Mouse (Mus musculus): Measurements from ENCODE around the gene Amt.
"Not testable (repeated sequence)": the region's sequence is repeated elsewhere in the genome, so short reads cannot be mapped to it uniquely, and the experiment has no call there.

Amt gene

DNA sequence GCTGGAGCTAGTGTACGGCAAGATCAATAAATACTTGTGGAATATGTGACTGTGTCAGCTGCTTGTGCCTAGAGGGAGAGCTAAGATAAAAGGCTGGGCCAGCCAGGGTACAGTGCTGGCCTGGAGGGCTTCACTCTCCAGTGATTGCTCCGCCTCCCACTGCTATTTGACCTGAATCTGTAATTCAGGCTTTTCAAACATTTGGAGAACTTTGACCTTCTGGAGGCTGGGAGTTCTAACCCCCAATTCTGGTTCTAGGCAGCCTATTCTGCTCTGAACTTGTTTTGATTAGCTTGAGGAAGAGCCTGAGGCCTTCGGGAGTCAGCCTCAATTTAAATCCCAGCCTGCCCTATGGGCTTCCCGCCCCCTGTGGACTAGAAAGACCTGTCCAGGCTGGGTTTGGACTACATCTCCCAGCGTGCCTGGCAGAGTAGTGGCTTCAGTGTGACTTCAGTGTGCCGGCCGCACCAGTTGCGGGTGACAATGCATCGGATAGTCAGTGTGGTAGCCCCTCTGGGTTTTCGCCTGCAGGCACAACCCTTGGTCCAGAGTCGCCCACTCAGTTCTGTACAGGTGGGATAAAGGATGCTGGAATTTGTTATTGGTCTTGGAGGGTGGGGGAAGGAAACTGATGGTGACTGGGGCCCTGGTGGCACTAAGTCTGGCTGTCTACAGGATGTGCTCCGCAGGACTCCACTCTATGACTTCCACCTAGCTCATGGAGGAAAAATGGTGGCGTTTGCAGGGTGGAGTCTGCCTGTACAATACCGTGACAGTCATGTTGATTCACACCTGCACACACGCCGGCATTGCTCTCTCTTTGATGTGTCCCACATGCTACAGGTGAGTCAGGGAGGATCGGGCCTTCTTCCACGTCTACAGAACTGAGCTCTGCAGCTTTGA, at the start of gene Amt:
Gene Amt (plus strand): TSS at position 401 of the 903 bp plus-strand sequence.
- peak; percentile 78 for DNase-seq (ENCODE audit: extremely low spot score)

DNA sequence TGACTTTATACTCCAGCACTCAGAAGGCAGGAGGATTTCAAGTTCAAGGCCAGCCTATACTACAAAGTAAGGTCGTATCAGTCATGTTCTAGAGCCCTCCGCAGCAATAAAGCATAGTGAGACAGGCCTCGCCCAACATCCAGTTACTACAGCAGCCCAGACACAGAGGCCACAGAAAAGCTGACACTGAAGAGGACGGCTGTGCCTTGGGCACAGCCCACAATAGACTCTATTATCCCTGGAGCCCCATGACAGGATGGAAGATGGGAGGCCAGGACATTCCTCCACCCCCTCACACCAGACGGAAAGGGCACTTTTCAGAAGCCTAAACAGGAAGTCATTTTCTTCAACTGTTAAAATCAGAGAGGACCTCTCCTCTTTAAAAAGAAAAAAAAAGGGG, 47.7 kb upstream of the Amt start:
- DNase-seq (ENCODE audit: extremely low spot score), result no peak

DNA sequence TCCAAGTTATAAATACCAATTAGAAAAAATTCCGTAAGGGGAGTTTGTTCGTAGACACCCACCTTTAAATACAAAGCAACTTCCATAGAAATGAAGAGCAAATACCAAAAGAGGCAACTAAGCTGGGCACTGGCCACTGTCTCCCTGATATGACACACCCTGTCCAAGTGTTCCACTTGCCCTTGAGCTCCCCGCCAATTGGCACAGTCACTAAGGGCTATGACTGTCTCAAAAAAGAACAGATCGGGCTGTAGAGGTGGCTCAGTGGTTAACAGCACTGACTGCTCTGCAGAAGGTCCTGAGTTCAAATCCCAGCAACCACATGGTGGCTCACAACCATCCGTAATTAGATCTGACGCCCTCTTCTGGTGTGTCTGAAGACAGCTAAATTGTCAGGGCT, 44.8 kb upstream of the Amt start:
- DNase-seq (ENCODE audit: extremely low spot score), result no peak

DNA sequence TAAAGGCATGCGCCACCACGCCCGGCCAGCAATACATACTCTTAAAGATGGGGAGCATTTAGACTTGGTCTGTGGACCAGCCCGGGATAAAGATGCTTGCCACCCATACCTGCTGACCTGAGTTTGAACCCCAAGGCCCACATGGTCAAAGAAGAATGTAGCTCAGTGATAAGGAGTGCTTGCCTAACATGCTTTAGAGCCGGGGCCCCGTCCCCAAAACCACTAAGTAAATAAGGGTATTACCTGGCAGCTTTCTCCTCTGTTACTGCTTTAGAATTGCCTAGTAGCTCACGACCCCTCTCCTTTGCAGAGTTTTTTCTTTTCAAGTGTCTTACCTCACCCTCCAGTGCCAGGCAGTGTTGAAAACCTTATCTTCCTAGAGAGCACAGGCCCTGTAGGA, 43.9 kb upstream of the Amt start:
- no peak for DNase-seq (ENCODE audit: extremely low spot score)

DNA sequence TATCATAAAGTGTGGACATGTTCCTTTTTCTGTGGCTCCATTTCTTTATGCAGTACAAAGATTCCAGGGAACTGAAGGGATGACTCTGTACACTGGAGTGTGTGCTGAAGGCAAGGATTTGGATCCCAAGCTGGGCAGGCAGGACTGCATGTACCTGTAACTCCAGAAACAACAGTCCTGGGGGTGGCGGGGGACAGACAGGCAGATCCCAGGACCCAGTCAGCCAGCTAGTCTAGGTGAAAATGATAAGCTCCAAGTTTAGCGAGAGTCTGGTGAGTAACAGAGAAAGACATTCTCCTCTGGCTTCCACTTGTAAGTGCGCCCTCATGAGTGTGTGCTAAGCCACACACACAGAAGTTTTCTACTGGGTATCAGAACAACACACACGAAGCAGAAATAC, 36.1 kb upstream of the Amt start:
- DNase-seq (ENCODE audit: extremely low spot score), result no peak

DNA sequence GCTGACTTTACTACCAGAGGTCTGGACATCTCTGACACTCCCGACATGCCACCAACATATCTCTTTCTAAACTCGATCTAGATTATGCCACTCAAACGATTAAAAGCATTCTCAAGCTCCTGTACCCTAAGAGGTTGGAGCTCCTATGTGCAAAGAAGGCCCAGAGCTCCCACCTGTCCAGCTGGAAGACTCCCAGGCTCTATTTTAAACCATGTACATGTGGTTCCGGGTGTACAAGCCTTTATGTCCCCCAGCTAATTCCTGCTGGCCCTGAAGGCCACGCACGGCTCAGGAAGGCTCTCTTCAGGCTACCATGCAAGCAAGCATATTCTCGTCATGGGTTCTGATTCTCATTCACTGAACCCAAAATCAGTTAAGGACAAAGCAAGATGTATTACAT, 34.8 kb upstream of the Amt start:
- no peak for DNase-seq (ENCODE audit: extremely low spot score)

DNA sequence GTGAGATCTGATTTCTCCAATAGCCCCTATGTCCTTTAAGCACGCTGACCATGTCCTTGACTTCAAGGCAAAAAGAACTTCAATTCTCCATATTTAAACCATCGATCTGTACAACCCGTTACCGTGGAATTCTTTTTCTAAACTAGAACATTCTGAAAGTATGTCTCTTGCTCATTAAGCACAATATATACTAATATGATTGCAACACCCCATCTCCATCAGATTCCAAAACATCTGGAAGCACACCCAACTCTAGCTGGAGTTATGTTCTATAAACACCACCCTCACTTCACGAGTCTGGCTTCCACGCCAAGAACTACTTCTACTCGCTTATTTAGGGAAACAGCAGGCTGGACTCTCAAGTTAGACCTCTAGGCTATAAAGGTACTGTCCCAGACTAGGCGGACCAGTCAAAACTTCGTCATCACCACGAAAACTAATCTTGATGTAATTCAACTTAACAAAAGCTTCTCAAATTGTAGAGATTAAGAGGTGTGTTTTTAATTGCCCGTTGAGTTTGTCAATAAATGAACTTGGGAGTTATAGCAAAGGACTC, 34.1 kb upstream of the Amt start:
- no peak for DNase-seq (ENCODE audit: extremely low spot score)

DNA sequence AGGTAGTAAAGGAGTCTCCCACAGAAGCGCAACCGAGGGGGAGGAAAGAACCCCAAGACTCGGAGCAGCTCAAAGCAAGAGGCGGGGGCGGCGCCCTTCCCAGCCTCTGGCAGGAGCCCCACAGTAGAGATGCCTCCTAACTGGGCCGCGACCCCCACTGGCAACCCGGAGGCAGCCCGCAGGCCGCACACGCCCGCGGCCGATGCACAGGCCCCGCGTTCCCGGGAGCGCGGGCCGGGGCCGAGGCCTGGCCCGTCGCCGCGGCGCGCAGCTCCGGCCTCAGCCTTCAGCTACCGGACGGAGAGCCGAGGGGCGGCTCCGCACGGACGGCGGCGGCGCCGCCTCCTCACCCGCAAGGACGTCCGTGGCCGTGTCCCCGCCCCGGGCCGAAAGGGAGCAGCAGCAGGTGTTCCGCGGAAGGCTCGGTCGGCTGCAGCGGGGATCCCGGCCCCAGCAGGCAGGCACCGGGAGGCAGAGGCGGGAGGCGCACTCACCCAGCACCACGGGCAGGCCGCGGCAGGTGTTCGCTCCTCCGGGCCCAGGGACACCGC, 33.4 kb upstream of the Amt start:
- DNase-seq (ENCODE audit: extremely low spot score), result no peak

DNA sequence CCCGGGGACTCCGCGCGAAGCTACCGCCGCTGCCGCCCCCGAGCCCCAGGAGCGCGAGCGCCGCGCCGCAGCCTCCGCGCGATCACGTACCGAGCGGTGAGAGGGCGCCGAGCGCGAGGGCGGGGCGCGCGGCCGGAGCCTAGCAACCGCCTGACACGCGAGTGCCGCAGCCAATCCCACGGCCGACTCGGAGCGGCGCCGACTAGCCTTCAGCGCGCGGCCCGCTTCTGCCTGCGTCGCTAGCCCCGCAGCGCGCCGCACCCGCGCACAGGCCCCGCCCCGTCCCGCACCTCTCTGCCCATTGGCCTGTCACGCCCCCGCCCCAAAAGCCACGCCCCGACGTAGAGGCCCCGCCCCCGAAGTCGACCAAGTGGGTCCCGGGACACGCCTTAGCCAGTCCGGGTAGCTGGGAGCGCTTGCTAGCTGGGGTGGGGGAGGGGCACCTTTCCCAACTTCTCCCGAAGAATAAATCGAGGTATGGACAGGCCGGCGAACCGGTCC, 32.9 kb upstream of the Amt start, which contains the start of gene Dag1:
Gene Dag1 (minus strand): TSS at position 269 of the 501 bp plus-strand sequence.
- DNase-seq (ENCODE audit: extremely low spot score), result peak; percentile 100

DNA sequence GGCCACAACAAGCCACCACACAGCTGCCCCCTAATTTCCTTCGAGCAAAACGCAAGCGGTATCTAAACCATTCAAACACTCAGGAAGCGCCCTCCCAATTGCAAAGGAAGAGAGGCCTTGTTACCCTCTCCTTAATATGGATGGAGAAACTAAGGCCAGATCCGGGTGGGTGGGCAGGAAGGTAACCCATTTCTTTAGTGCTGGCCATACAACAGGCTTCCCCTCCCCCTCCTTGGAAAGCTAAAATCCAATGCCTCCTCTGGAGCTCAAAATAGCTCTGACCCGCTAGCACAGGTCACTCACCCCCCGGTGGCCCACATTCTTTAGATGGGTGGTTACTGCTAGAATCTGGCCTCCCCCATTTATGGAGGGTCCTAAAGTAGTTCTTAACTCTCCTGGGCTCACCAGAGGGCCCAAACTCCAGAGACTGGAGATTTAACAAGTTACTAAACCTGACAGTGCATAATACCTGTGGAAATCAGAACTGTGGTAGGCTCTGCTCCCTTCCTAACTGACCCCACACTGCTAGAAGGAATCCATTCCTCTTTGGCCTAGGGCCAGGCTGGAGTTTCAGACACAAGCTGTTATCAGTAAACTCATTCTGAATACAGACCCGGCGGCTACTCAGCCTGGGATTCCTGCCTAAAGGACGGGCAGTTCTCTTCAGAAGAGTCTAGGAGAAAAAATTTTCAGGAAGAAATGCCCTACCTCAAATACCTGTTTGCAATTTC, 32.3 kb upstream of the Amt start:
- DNase-seq (ENCODE audit: extremely low spot score), result no peak

DNA sequence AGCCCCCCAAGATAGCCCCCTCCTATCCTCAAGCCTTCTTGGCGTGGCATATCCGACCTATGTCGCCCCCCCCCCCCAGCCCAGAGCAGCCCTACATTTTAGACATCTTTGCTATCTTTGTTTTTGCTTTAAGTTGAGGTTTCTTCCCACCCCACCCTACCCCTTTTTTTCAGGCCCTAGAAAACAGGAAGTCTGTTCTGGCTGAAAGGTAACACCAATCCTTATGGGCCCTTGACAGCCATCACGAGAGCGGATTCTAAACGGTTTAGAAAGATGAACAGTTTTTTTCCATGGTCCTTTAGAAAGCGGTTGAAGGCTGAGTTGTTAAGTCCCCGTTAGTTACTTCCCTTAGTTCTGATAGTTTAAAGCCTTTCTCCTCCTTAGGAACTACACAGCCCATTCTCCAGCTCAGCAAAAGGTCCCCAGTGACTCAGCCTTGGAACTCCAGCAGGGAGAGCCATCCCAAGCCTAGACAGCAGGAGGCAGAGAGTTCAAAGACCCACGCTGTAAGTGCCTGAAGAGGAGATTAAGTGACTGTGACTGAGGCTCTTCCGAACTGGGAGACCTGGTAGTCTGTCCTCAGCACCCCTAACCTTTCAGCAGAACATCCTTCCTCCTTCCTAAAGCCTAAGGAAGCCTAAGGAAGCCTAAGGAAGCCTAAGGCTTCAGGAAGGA, 30.3 kb upstream of the Amt start:
- no peak for DNase-seq (ENCODE audit: extremely low spot score)

DNA sequence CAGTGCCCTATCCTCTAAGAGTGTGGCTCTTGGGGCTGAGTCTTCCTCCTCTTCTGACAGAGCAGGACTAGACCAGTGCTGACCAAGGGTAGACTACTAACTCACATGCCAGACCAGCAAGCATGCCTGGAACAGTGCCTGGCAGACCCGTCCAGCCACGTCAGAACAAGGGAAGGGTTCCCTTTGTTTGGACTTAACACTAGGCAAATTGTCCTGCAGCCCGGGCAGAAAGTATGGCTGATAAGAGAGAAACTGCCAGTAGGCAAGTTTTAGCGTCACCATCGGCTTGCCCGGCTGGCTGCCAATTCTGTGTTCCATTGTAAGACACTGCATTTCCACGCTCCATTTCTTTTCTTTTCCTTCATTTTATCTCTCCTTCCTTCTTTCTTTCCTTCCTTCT, 29.0 kb upstream of the Amt start:
- DNase-seq (ENCODE audit: extremely low spot score), result no peak

DNA sequence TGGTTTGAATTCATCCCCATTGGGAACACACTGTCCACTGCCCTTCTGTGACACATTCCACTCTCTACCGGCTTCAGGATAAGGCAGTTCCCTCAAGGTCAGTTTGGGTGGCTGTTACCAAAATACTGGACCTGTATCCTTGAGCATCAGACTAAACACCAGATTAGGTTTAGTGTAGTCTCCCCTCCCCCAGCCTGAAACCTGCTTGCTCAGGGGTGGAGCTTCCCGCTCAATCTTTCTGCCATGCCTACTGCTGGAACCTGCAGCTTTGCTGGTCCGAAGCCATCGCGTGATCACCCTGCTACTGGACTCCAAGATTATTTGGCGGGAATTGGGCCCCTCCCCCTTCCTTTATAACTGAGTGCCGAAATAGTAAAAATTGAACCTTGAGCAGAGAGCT, 28.0 kb upstream of the Amt start:
- not testable (repeated sequence) for DNase-seq (ENCODE audit: extremely low spot score)

DNA sequence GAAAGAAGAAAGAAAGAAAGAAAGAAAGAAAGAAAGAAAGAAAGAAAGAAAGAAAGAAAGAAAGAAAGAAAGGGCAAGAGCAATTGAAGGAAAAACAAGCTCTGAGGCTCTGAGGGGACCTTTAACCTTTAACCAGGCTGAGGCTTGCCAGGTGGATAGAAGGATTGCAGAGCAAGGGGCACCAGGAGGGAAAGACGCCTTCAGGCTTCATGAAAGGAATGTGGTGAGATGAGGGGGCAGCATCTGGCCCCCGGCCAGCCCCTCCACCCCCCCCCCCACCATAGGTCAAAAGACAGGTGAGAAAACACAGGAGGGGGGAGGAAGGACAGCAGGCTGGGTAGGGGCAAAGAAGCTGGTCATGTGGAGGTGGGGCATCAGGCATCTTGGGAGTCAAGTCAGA, 24.7 kb upstream of the Amt start:
- DNase-seq (ENCODE audit: extremely low spot score), result peak; percentile 32

DNA sequence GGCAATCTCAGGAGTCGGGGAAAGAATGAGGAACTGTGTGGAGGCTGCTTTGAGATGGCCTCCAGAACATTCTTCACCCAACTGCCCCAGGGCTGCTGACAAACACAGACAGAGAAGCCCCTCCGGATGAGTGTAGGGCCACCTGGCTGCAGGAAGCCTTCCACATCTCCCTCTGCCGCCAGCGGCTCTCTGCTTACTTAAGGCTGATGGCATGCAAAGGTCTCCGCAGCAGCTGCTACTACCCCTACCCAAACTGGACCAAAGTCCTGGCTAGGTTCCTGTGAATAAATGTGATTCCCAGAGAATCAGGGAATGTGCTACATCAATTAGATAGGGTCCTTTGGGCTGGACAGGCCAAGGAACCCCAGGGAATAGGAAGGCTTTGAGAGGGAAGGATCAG, 24.0 kb upstream of the Amt start:
- DNase-seq (ENCODE audit: extremely low spot score), result no peak

DNA sequence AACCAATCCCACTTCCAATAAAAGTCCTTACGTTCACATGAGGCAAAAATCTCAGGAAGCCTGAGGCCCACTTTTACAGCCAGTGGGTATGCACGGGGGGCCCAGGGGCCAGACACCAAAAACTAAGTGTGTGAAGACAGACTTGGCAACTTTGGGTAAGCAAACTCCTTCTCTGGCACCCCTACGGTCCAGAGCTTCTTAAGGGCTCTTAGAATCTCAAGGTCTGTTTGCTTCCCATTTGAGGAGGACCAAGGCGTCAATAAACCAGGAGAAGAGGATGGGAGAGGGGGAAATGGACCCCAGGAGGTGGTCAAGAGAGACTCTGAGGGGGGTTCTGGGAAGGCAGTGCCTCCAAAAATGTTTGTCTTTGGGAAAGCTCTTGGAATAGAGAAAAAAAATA, 23.2 kb upstream of the Amt start:
- DNase-seq (ENCODE audit: extremely low spot score), result no peak

DNA sequence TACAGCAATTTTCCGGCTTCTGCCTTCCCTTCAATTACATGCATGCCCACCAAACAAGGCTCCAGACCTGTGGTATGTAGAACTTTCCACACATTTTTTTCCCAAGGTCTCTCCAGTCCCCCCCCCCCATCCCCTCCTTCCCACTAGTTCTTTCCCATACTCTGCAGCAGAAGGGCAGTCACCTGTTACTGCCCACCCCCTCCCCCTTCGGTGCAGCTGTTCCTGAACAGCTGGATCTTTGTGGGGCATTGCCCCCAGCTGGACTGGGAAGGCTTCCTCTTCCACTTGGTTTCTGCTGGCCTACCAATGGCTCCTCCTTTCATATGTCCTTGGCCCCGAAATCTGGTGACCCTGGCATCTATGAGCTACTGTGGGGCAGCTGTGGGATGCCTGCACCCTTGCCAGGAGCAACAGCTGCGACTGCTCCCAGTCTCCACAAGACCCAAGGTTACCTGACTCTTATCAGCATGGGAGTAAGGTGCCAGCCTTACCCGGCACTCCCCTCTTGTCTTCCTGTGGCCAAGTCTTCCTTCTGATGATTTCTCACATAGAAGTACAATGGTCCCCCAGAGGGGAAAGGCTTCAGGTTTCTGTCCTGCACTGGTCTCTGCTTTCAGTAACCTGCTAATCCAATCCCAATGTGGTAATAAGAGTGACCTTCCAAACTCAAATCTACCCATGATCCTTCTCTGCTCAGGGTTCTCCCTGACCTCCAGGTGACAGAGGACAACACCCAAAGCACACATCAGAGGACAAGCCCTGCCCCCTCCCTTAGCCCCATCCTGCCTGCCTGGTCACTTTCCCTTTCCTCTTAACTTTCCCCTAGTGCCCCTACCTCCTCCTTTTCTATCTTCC, 21.9 kb upstream of the Amt start:
- no peak for DNase-seq (ENCODE audit: extremely low spot score)

DNA sequence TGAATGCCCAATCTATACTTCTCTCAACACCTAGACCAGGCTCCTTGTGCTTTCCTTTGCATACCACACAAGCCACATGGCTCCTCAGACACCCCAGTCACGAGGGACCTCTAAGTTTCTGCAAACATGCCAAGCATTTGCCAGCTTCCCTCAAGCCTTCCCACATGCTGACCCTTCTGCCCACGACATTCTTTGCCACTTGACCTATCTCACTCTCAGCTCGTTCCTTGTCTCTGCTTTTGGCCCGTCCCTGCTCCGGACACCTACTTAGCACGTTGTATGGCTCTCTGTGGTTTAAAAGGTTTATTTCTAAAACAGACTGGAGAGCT, 21.4 kb upstream of the Amt start:
- DNase-seq (ENCODE audit: extremely low spot score), result no peak

DNA sequence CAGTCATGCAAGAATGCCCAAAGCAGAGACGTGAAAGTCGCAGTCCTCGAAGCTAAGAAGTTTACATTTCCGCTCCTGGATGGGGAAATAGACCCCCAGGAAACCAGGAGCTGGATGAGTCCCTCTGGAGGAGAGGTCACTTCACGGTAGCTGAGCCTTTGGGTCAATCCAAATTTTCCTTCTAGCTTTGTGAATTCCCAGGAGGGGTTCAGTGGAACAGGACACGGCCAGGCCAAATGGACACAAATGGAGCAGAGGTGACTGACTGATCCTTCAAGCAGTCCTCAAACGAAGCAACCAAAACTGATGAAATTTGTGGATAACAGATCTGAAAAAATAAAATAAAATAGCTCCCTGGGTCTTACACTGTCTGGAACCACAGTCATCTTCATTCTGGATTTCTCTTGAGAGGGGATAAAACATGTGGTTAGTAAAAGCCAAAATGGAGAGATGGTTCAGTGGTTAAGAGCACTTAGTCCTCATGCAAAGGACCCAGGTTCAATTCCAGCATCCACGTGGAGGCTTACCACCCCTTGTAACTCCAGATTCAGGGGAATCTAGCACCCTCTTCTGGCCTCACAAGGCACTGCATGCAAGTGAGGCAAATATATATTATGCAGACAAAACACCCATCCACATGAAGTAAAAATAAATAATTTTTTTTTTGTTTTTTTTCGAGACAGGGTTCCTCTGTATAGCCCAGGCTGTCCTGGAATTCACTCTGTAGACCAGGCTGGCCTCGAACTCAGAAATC, 17.8 kb upstream of the Amt start:
- DNase-seq (ENCODE audit: extremely low spot score), result no peak
